Mouse (Mus musculus) frontal cortex, postnatal 10 days (tissue): ENCODE results near the gene Tspan3.

ENCODE experiments used
- DNase-seq, 2 experiments: peaks; one replicate each; pipeline ENCODE4 v3.0.0; 2022; ENCODE audit warnings: low spot score in 2 of 2, mixed read lengths in 1 of 2

Tspan3 gene

DNA sequence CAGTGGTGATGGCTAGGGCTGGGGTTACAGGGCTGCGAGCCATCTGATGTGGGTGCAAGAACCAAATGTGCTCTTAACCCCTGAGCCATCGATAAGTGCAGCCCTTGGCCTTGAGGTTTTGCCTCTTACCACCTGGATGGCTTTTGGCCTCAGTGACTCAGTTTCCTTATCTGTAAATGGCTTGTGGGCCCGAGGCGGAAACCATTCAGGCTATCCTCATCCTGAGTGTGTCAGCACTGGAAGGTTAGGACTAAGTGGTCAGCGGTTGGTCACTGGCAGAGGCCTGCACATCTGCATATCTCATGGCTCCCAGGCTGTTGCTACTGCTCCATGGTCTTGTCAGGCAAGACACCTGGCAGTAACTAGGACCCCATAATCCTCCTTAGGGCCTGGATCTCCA is 47.2 kb downstream of the Tspan3 start:
- no peak for DNase-seq

DNA sequence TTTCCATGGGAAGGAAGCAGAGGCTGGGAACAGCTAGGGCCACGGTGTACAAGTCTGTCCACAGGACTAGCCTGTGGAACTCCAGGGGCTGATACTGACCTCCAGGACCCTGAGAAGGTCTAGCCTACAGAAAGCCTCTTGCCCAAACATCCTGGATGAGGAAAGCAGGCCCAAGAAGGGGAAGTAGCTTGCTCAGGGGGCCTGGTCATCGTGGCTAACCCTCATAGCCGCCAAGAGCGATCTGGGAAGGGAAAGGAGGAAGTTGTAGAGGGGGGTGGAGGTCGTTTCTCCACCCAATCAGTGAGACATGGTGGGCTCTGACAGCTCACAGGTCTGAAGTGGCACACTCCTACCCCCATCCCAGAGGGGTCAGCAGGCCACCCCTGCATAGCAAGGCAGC is 57.1 kb downstream of the Tspan3 start:
- DNase-seq, result no peak

DNA sequence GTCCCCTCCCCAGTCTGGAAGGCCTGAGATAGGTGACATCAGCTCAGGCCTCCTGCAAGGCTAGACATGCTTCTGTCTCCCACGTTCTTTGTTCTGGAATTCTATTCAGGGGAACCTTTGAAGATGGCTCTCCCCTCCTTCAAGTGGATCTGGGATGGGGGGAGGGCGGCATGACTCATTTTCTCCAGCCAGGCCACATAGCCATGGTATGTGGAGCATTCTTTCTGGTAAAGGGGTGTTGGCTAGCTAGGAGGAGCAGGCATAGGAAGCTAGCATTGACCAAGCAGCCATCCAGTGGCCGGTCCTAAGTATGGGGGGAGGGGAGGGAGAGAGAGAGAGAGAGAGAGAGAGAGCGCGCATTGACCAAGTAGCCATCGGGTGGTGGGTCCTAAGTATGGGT is 57.8 kb downstream of the Tspan3 start:
- no peak for DNase-seq

DNA sequence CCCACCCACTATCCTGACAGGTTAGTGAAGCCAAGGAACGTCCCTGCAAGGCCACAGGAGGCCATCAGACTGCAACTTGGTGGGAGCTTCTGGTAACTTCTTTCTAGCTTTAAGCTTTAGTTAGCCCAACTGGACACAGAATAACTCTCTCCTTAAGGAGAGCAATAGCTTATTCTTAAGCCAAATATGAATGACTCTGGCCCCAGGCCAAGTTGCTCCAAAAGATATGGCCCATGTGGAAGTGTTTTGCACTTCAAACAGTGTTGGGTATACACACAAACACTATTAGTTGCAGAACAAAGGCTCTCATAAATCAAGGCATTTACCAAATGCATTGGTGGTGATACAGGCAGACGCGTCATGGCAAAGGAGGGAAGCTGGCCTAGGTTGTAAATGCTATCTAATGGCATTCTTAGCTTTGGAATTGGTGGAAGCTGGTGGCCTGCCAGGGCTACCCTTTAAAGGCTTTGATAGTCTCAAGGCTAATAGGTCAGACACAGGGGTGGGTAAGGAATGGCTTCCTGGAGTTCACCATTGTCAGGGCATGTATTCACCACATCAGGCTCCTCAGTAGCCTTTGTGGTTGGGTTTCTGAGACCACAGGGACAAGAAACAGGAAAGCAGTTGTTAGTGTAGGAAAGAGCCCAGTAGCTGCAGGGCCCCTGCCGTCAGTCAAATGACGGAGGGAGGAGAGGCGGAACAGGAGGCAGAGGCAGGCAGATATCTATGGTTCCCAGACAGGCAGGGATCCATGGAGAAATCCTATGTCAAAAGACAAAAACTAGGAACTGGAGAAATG is 58.8 kb downstream of the Tspan3 start:
- DNase-seq, result no peak

DNA sequence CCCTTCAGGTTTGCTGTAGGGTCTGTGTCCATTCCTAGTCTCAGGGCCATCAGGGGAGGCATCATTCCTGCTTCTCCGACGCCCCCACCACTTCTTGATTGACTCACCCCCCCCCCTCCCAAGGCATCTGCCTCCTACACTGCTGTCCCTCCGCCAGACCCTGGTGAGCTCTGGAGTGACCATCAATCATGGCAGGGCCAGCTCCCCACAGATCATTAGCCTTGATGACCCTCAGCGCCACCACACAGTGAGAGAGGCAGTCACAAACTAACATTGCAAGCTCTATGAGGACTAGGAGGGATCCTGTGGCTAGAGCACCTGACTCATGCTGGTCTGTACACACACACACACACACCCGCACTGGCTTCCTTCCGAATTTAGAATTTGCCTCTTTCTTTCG is 60.4 kb downstream of the Tspan3 start:
- DNase-seq, result no peak

DNA sequence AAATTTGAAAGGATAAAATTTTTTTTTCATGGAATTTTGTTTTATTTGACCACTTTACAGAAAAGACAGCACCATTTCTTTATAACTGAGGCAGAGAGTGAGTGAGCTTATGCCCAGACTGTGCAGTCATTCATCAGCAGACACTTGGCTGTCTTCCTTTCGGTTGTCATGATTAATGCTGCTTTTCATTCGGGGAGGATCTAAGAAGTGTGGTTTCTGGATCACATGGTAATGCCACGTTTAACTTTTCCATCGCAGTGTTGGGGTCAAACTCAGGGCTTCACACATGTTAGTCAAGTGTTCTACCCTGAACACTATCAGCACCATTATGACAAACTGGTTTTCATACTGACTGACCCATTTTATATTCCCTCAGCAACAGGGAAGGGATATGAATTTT is 64.3 kb downstream of the Tspan3 start:
- no peak for DNase-seq

DNA sequence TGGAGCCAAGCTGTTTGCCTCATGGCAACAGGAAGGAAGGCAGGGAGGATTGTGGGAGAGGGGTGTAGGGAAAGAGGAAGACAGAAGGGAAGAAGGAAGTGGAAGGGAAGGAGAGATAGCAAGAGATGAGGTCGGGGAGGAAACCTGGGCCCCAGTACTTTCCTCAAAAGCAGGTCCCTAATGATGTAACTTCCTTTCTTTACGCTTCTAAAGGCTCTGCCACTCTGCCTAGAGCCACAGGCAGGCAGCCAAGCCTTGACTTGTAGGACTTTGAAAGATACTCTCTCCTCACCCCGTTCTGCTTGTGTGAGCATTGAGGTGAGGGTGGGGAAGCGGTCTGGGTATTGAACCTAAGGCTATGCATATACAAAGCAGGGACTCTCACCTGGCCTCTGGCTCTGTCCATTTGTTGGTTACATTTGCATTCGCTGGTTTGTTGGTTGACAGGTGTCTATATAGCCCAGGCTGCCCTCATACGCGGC is 65.2 kb downstream of the Tspan3 start:
- no peak for DNase-seq

DNA sequence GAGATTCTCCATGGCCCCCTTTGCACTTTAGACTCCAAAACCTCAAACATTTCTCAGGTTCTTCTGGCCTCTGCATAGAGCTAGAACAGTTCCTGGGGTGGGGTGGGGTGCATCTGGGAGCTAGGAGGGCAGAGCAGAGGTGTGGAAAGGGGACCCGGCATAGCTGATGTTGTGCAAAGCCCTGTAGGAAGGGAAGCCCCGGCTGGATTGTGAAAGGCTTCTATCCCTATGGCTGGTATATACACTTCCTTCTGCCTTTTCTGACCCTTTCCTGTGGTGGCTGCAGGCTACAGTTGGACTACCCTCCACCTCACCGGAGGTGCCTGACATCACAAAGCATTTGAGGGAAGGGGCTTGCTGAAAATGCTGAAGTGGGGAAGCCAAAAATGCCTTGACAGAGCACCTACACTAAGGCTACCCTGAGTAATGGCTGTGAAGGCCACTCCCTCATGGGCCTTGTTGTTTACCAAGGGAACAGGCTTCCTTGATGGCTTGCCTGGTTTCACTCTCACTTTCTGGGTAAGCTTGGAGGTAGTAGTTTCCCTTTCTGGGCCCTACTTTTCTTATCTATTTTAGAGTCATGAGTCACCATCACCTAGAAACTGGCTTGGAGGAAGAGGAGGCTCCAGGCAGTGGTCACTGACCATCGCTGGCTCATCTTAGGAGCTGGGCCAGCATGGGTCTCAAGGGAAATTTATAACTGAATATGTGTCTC is 67.5 kb downstream of the Tspan3 start:
- DNase-seq, result no peak

DNA sequence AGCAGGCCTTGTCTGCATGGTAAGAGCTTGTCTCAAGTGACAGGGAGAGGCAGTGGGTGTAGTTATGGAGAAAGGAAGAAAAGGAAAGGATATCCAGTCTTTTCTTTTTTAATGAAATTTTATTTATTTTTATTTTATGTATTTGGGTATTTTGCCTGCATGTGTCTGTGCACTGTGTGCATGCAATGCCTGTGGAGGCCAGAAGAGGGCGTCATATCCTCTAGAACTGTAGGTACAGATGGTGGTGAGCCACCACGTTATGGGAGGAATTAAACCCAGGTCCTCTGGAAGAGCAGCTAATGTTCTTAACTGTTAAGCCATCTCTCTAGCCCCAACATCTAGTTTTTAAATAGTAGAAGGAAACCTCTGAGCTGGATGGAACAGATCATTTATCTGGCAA is 73.2 kb downstream of the Tspan3 start:
- no peak for DNase-seq

DNA sequence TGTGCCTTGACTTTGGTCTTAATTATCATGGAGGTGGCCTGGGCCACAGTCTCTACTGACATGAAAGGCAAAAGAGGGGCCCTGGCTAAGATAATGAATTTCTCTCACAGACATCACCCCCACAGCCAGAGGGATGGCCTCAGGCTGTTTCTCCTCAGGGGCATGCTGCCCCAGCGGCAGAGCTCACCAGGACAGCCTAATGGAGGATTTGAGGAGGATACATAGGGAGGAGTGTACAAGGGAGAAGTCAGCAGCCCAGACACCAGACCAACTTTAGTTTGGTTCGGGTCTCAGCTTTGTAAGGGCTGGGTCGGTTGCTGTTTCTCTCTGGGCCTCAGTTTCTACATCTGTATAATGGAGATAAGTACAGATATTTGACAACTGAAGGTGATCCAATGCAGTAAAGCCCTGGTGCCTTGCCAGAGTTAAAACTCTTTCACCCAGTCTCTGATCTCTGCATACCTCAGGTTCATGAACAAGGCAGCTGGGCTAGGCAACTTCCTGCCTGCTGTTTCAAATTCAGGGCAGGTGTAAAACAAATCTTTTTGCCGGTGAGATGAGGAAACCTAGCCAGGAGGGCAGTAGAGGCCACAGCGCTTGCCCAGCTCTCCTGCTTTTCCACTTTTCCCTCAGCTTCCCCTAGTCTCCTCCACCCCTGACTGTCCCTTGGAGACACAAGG is 74.6 kb downstream of the Tspan3 start:
- DNase-seq, result no peak

DNA sequence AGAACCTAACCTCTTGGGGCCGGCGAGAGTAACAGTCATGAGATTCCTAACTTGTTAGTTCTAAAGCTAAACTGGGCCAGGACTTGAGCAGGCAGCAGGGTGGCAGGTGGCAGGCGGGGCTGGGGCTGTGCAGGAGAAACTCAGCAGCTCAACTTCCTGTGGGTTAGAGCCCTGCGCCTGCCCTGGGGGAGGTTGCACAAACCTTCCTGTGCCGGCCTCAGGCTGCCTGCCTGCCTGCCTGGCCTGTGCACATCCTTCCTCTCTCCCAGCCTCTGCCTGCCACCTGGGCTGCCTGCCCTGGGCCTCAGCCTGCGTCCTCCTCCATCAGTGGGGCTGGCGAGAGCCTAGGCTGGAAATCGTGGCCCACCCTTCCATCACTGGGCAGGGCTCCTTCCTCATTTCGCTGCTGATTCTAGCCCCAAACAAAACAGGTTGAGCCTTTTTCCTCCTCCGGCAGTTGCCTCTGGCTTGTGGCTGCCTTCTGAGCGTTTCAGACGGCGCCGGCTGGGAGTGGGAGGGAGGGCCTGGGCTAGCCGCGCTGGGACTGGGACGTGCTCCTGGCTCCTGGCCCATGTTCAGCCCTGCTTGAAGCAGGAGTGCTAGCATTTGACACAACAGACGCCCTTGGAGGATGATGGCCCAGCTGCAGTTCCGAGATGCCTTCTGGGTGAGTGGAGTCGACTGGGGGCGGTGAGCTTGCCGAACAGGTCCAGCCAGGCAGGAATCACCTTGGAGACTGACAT is 75.3 kb downstream of the Tspan3 start, which contains the start of gene Pstpip1:
TSS of gene Pstpip1 (plus strand) at position 185 of the 743 bp plus-strand sequence.
- DNase-seq, result peak; percentile 56 to 64

DNA sequence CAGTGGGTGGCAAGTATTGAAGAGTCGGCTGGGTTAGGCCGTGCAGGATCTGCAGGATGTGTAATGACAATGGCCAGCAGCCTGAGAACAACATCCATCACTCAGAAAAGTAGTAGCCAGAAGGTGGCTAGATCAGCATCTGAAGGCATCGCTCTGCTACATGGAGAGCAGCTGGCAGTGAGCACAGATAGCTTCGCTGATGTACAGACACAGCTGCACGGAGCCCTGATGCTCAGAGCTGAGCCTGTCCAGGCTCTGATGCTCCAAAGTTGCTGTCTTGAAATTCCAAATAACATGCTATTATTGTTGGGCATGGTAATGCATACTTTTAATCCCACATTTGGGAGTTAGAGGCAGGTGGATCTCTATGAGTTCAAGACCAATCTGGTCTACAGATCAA is 78.8 kb downstream of the Tspan3 start:
- no peak for DNase-seq
